Mouse (Mus musculus) neural tube, embryonic 13.5 days (tissue): ENCODE measurements at regions not wholly inside any gene's neighbourhood (a gene's known extent, or its start where the extent isn't known, plus 50 kb on each side); places are given as distances from the start of the nearest gene placed in this dataset.
A peak's percentile ranks its signal among the peaks of the same experiment; 100 is the strongest.

ENCODE experiments used
- ATAC-seq: fragments of 200-750 bp; cut with Nextera tagmentation; 2 replicates; pipeline ENCODE4 v1.8.0; 2017; ENCODE audit warnings: low read depth, mild to moderate bottlenecking, moderate TSS enrichment, moderate library complexity
- H3K27ac ChIP-seq: fragments of 300-500 bp; sonication (generic); replicated peaks from 2 replicates; pipeline ENCODE4 v1.5.1; 2015; ENCODE audit warnings: moderate library complexity, mild to moderate bottlenecking, inconsistent platforms
- H3K27me3 ChIP-seq: fragments of 300-500 bp; sonication (generic); 2 replicates; pipeline ENCODE4 v1.6.1; 2015; ENCODE audit warnings: mild to moderate bottlenecking, inconsistent platforms
- H3K36me3 ChIP-seq: fragments of 300-500 bp; sonication (generic); 2 replicates; pipeline ENCODE4 v1.6.1; 2015; ENCODE audit warnings: mild to moderate bottlenecking, inconsistent platforms
- H3K4me1 ChIP-seq: fragments of 300-500 bp; sonication (generic); replicated peaks from 2 replicates; pipeline ENCODE4 v1.6.1; 2015; ENCODE audit warnings: inconsistent platforms
- H3K4me2 ChIP-seq: fragments of 300-500 bp; sonication (generic); 2 replicates; pipeline ENCODE4 v1.6.1; 2015; ENCODE audit warnings: inconsistent platforms, mild to moderate bottlenecking, moderate library complexity
- H3K4me3 ChIP-seq: fragments of 300-500 bp; sonication (generic); 2 replicates; pipeline ENCODE4 v1.5.1; 2015; ENCODE audit warnings: mild to moderate bottlenecking, inconsistent platforms
- H3K9ac ChIP-seq: fragments of 300-500 bp; sonication (generic); 2 replicates; pipeline ENCODE4 v1.6.1; 2015; ENCODE audit warnings: moderate library complexity, mild to moderate bottlenecking, inconsistent platforms
- H3K9me3 ChIP-seq: fragments of 300-500 bp; sonication (generic); 2 replicates; pipeline ENCODE4 v1.6.1; 2016; ENCODE audit warnings: inconsistent platforms
- WGBS: fragments of 180-500 bp; shearing (Covaris S2); methylation state at CpG from one replicate; pipeline ENCODE4 v1.1.7; 2015; 5-methylcytosine and 5-hydroxymethylcytosine counted together

- Histone ChIP-seq H3K27me3 (no peaks in the 10 kb centered on the region; the same call in 1 of the 2 replicates), H3K9me3 (no peaks in the 10 kb centered on the region), H3K27ac (no peak overlapping the region), H3K4me2 (no peak overlapping the region), H3K36me3 (no peaks in the 10 kb centered on the region), H3K9ac (no peak overlapping the region), H3K4me3 (no peak overlapping the region), H3K4me1 (peaks cover 8% of the 10 kb centered on the region)
- no peak for ATAC-seq
- WGBS = 82% methylated on average over 6 of the region's 6 CpGs
Measured at GRCm38 (mm10) chr14:105805762-105806161, 90.9 kb downstream of the Spry2 start.

- Histone ChIP-seq H3K9ac (no peak overlapping the region), H3K4me1 (peaks cover 8% of the 10 kb centered on the region), H3K9me3 (no peaks in the 10 kb centered on the region), H3K4me2 (no peak overlapping the region), H3K27me3 (no peaks in the 10 kb centered on the region; the same call in 1 of the 2 replicates), H3K4me3 (no peak overlapping the region), H3K36me3 (no peaks in the 10 kb centered on the region), H3K27ac (no peak overlapping the region)
- no peak for ATAC-seq
- WGBS = 86% methylated on average over 5 of the region's 5 CpGs
Measured at GRCm38 (mm10) chr14:105805362-105805761, 91.3 kb downstream of the Spry2 start.

- Histone ChIP-seq H3K4me1 (peaks cover 8% of the 10 kb centered on the region), H3K36me3 (no peaks in the 10 kb centered on the region), H3K4me3 (no peak overlapping the region), H3K27ac (no peak overlapping the region), H3K9me3 (no peaks in the 10 kb centered on the region), H3K27me3 (no peaks in the 10 kb centered on the region; the same call in 1 of the 2 replicates), H3K9ac (no peak overlapping the region), H3K4me2 (no peak overlapping the region)
- ATAC-seq = no peak
- 73% methylated on average over 5 of the region's 5 CpGs for WGBS
Measured at GRCm38 (mm10) chr14:105804761-105805160, 91.9 kb downstream of the Spry2 start.

- Histone ChIP-seq H3K9me3 (no peaks in the 10 kb centered on the region), H3K4me3 (peak overlapping the region; percentile 13; the same call in 1 of the 2 replicates), H3K4me1 (peaks cover 8% of the 10 kb centered on the region), H3K36me3 (no peaks in the 10 kb centered on the region), H3K4me2 (peak overlapping the region; percentile 42), H3K27ac (no peak overlapping the region), H3K27me3 (no peaks in the 10 kb centered on the region; the same call in 1 of the 2 replicates), H3K9ac (no peak overlapping the region)
- 36% methylated on average over 7 of the region's 7 CpGs for WGBS
- ATAC-seq = no peak
Measured at GRCm38 (mm10) chr14:105803281-105803680, 93.3 kb downstream of the Spry2 start.

GRCm38 (mm10) chr14:105802529-105803280 is 93.9 kb downstream of the Spry2 start:
- ATAC-seq = no peak
- Histone ChIP-seq H3K4me1 (peaks cover 8% of the 10 kb centered on the region), H3K4me2 (peak overlapping the region; percentile 42), H3K4me3 (peak overlapping the region; percentile 13), H3K9me3 (no peaks in the 10 kb centered on the region), H3K27me3 (no peaks in the 10 kb centered on the region; the same call in 1 of the 2 replicates), H3K27ac (no peak overlapping the region), H3K36me3 (no peaks in the 10 kb centered on the region), H3K9ac (0 out of 2 replicates have a peak overlapping the region, but pooled peaks have one; percentile 23)
- WGBS = 18% methylated on average over 18 of the region's 18 CpGs

GRCm38 (mm10) chr14:105800142-105800925 is 96.3 kb downstream of the Spry2 start:
- 86% methylated on average over 13 of the region's 13 CpGs for WGBS
- no peak overlapping the region for H3K27ac ChIP-seq
- no peaks in the 10 kb centered on the region; the same call in 1 of the 2 replicates for H3K27me3 ChIP-seq
- ATAC-seq = no peak
- no peak overlapping the region for H3K9ac ChIP-seq
- peaks cover 8% of the 10 kb centered on the region for H3K4me1 ChIP-seq
- no peak overlapping the region for H3K4me3 ChIP-seq
- no peak overlapping the region for H3K4me2 ChIP-seq
- H3K36me3 ChIP-seq = no peaks in the 10 kb centered on the region
- H3K9me3 ChIP-seq = no peaks in the 10 kb centered on the region

- Histone ChIP-seq H3K9me3 (no peaks in the 10 kb centered on the region), H3K36me3 (no peaks in the 10 kb centered on the region), H3K4me1 (peaks cover 8% of the 10 kb centered on the region), H3K27me3 (no peaks in the 10 kb centered on the region; the same call in 1 of the 2 replicates), H3K27ac (no peak overlapping the region), H3K9ac (no peak overlapping the region), H3K4me2 (no peak overlapping the region), H3K4me3 (no peak overlapping the region)
- WGBS = 36% methylated on average over 3 of the region's 3 CpGs
- no peak for ATAC-seq
Measured at GRCm38 (mm10) chr14:105799401-105799861, 97.2 kb downstream of the Spry2 start.

- H3K9ac ChIP-seq = no peak overlapping the region
- no peak for ATAC-seq
- no peaks in the 10 kb centered on the region for H3K27me3 ChIP-seq
- H3K4me2 ChIP-seq = no peak overlapping the region
- H3K36me3 ChIP-seq = no peaks in the 10 kb centered on the region
- no peak overlapping the region for H3K4me3 ChIP-seq
- no peaks in the 10 kb centered on the region for H3K4me1 ChIP-seq
- no peak overlapping the region for H3K27ac ChIP-seq
- H3K9me3 ChIP-seq = no peaks in the 10 kb centered on the region
- WGBS = 74% methylated on average over 4 of the region's 4 CpGs
Measured at GRCm38 (mm10) chr14:105793010-105793702, 103.5 kb downstream of the Spry2 start.

- H3K4me3 ChIP-seq = no peak overlapping the region
- H3K27me3 ChIP-seq = no peaks in the 10 kb centered on the region
- ATAC-seq = no peak
- H3K27ac ChIP-seq = no peak overlapping the region
- no peaks in the 10 kb centered on the region for H3K36me3 ChIP-seq
- 85% methylated on average over 4 of the region's 4 CpGs for WGBS
- H3K4me1 ChIP-seq = no peaks in the 10 kb centered on the region
- H3K9me3 ChIP-seq = no peaks in the 10 kb centered on the region
- H3K9ac ChIP-seq = no peak overlapping the region
- H3K4me2 ChIP-seq = no peak overlapping the region
Measured at GRCm38 (mm10) chr14:105790441-105790840, 106.2 kb downstream of the Spry2 start.

GRCm38 (mm10) chr14:105783428-105783827 is 113.2 kb downstream of the Spry2 start:
- H3K27ac ChIP-seq = no peak overlapping the region
- no peak overlapping the region for H3K9ac ChIP-seq
- H3K4me2 ChIP-seq = no peak overlapping the region
- H3K36me3 ChIP-seq = no peaks in the 10 kb centered on the region
- no peaks in the 10 kb centered on the region for H3K9me3 ChIP-seq
- no peak overlapping the region for H3K4me3 ChIP-seq
- no peaks in the 10 kb centered on the region for H3K27me3 ChIP-seq
- 89% methylated on average over 5 of the region's 5 CpGs for WGBS
- ATAC-seq = no peak
- no peaks in the 10 kb centered on the region for H3K4me1 ChIP-seq

- Histone ChIP-seq H3K27ac (no peak overlapping the region), H3K27me3 (no peaks in the 10 kb centered on the region), H3K36me3 (no peaks in the 10 kb centered on the region), H3K4me2 (no peak overlapping the region), H3K9ac (no peak overlapping the region), H3K4me3 (no peak overlapping the region), H3K4me1 (no peaks in the 10 kb centered on the region), H3K9me3 (no peaks in the 10 kb centered on the region)
- WGBS = 79% methylated on average over 3 of the region's 3 CpGs
- ATAC-seq = no peak
Measured at GRCm38 (mm10) chr14:105779760-105780159, 116.9 kb downstream of the Spry2 start.

- Histone ChIP-seq H3K27me3 (no peaks in the 10 kb centered on the region), H3K9me3 (no peaks in the 10 kb centered on the region), H3K4me2 (no peak overlapping the region), H3K4me1 (no peaks in the 10 kb centered on the region), H3K27ac (no peak overlapping the region), H3K9ac (no peak overlapping the region), H3K36me3 (no peaks in the 10 kb centered on the region), H3K4me3 (no peak overlapping the region)
- 78% methylated on average over 4 of the region's 4 CpGs for WGBS
- no peak for ATAC-seq
Measured at GRCm38 (mm10) chr14:105779349-105779748, 117.3 kb downstream of the Spry2 start.
